Mouse (Mus musculus) left cerebral cortex, postnatal 36 days (tissue): ENCODE measurements around the gene Rnf150. TPM values are rescaled to one million over a fixed set of nuclear protein-coding genes. Genes with fewer than 3 reads are reported as not detected.

Experiments
- DNase-seq, 2 experiments: peaks; one replicate each; pipeline ENCODE4 v3.0.0; 2021 to 2022; ENCODE audit warnings: low spot score in 2 of 2, mixed read lengths in 1 of 2
- intact Hi-C: fragments of 180-260 bp; cut with DNase I; formaldehyde crosslinking; loops from one replicate; pipeline ENCODE4 v1.15.1; 2025
- total RNA-seq, 2 experiments: library from RNA; stranded (reverse); gene quantifications; 2 replicates each; pipeline ENCODE4 v1.2.3; 2021

Gene Rnf150
- total RNA-seq = 10 to 100 TPM; 41.4 to 53.2 TPM

- intact Hi-C loops = loop anchor here (1.0 to 10.0 kb wide), 3 partner anchors 102 to 304 kb away; partner anchors contain the start of genes Gm10645 and Tbc1d9
- DNase-seq = peak; percentile 82 to 83
These were observed at the start of gene Rnf150 for GRCm38 (mm10) chr8:82863041-82863744. TSS of gene Rnf150 (plus strand) at chr8:82863356.

- intact Hi-C loops = no loop called here
- DNase-seq = no peak
These were observed 36.8 kb upstream of the Rnf150 start for GRCm38 (mm10) chr8:82826135-82827046.

DNA sequence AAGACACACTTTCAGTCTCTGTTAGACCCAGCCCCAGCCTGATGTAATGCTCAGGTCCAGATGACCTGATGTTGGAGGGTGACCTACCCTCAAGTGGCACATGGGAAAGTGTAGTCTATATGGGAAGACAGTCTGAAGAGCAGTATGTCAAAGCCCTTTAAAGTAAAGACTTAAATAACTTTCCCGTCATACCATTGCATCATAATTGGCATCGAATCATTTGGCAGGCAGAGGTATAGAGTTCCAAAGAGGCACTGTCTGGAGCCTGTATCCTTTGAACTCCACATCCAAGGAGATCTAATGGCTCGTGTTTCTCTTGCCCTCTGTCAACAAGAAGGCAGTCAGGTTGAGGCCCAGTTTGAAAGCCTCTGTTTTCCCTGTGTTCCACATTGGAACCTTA, 22.7 kb upstream of the Rnf150 start:
- no peak for DNase-seq
- intact Hi-C loops = loop anchor here (5.0 kb wide), 1 partner anchor 1493 kb away; no protein-coding TSS in a partner anchor

- no peak for DNase-seq
- intact Hi-C loops = loop anchor here (5.0 kb wide), 1 partner anchor 1494 kb away; no protein-coding TSS in a partner anchor
These were observed 22.2 kb upstream of the Rnf150 start for GRCm38 (mm10) chr8:82840963-82841362.

GRCm38 (mm10) chr8:82841520-82842142, 21.5 kb upstream of the Rnf150 start:
- intact Hi-C loops = loop anchor here (5.0 kb wide), 1 partner anchor 1494 kb away; no protein-coding TSS in a partner anchor
- no peak for DNase-seq

DNA sequence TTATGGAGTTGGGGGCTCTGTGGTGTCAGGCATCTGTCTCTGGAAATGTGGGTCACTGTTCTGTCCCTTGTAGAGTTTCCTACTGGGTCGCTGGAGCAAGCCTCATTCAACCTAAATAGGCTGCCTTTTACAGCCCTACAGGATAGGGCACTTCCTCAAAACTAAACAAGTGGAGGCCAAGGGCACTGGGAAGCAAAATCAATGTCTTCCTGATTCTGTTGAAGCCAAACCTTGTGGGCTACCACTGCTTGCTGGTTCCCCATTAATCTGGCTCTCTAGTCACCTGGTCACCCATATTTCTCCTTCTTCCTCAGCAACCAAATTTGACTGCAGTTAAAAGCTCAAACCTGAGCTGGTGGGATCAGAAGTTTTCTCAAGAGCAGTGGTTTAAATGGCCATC, 19.5 kb upstream of the Rnf150 start:
- DNase-seq = no peak
- intact Hi-C loops = loop anchor here (5.0 kb wide), 1 partner anchor 1496 kb away; no protein-coding TSS in a partner anchor

DNA sequence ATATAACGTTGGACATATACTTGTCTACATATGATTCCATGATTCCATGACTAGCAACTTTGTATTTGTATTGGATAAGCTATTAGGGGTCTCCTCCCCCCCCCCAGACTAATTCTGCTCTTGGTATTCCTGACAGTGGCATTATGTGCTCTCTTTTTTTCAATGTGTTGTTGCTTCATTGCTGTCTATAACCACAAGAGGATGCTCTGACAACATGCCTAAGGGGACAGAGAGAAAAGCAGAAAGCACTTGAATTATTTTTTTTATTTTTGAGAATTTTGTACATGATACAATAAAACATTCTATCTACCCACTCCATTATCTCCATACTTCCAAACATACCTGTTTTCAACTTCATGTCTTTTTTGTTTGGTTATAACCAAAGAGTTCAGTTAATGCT, 18.7 kb upstream of the Rnf150 start:
- intact Hi-C loops = loop anchor here (5.0 kb wide), 1 partner anchor 1497 kb away; no protein-coding TSS in a partner anchor

DNA sequence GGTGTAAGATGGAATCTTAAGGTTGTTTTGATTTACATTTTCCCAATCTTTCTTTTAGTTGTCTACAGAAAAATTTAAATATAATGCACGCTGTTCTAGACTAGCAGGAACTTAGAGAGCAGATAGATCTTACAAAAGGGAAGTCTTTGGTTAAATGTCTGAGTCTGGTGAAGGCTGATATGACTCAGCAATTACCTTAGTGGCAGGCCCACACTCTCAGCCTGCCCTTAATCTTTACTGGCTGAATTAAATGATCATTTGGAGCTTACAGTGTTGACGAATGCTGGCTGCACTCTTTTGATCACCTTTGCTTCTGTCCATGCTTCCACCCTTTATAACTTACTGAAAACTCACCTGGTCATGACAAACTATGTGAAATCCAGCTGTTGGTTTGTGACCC, 17.1 kb upstream of the Rnf150 start:
- no peak for DNase-seq
- intact Hi-C loops = no loop called here

More for the DNA sequence above, 18.7 kb upstream of the Rnf150 start:
- no peak for DNase-seq

DNA sequence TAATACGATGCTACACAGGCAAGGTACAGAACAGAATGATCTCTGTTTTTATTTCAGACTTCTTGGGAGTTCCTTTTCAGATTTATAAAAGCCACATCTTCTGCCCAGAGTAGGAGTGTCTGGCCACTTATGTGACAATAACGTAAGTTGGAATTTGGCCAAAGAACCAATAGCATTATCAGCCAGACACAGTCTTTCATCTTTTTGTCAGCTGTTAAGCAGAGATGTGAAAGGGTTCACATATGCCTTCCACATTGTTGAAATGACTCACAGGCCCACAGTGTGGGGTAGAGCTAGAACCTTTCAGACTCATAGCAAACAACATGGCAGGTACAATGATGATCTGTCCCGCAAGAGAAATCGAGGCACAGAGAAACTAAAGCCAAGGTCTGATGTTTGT, 16.4 kb upstream of the Rnf150 start:
- intact Hi-C loops = no loop called here
- no peak for DNase-seq

- DNase-seq = no peak
These were observed 4.4 kb upstream of the Rnf150 start for GRCm38 (mm10) chr8:82858541-82859342.

DNA sequence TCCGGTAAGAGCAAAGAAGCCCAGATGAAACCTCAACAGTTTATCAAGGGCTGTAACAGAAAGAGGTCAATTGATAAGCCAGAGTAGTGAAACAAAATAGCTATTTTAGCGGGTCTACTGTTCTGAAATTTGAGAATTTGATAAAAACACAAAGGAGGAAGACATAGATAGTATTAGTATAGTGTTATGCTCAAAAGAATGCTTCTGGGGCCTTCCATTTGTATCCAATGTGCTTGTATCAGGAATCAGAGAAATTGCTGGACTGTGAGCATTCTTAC, 3.9 kb upstream of the Rnf150 start:
- intact Hi-C loops = loop anchor here (10.0 kb wide), 1 partner anchor 486 kb away; the partner anchor contains the start of gene Mgat4d
- DNase-seq = no peak

More at GRCm38 (mm10) chr8:82858541-82859342, 4.4 kb upstream of the Rnf150 start:
- intact Hi-C loops = loop anchor here (10.0 kb wide), 1 partner anchor 486 kb away; the partner anchor contains the start of gene Mgat4d

DNA sequence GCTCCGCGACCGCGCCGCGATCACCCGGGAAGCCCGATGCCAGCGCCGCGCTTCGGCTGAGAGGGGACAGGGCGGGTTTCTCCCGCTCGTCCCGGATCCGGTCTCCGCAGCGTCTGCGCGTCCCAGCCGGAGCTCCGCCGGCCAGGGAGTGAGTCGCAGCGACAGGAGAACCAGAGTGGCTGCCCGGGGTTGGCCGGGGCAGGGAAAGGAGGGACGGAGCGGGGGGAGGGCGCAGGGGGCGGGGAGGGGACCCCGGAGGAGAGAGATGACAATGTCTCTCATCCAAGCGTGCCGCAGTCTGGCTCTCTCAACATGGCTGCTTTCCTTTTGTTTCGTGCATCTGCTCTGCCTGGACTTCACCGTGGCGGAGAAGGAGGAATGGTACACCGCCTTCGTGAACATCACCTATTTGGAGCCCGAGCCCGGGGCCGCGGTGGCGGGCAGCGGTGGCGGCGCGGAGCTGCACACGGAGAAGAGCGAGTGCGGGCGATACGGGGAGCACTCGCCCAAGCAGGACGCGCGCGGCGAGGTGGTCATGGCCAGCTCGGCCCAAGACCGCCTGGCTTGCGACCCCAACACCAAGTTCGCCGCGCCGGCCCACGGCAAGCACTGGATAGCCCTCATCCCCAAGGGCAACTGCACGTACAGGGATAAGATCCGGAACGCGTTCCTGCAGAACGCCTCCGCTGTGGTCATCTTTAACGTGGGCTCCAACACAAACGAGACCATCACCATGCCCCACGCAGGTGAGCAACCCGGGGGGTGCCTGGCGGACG, 777 bp downstream of the Rnf150 start:
- intact Hi-C loops = loop anchor here (1.0 to 10.0 kb wide), 3 partner anchors 101 to 303 kb away; partner anchors contain the start of genes Gm10645 and Tbc1d9
- peak; percentile 71 to 77 for DNase-seq

- DNase-seq = no peak
- intact Hi-C loops = loop anchor here (5.0 to 10.0 kb wide), 2 partner anchors 100 to 303 kb away; partner anchors contain the start of genes Gm10645 and Tbc1d9
These were observed 1.3 kb downstream of the Rnf150 start for GRCm38 (mm10) chr8:82864521-82864818.

- intact Hi-C loops = loop anchor here (10.0 kb wide), 1 partner anchor 100 kb away; no protein-coding TSS in a partner anchor
These were observed 2.1 kb downstream of the Rnf150 start for GRCm38 (mm10) chr8:82865239-82865638.

GRCm38 (mm10) chr8:82866251-82866650, 3.1 kb downstream of the Rnf150 start:
- intact Hi-C loops = loop anchor here (10.0 kb wide), 1 partner anchor 99 kb away; no protein-coding TSS in a partner anchor
- no peak for DNase-seq

More at GRCm38 (mm10) chr8:82865239-82865638, 2.1 kb downstream of the Rnf150 start:
- peak in 1 of 2 experiments; percentile 27 for DNase-seq

GRCm38 (mm10) chr8:82870840-82871490, 7.8 kb downstream of the Rnf150 start:
- intact Hi-C loops = no loop called here
- no peak for DNase-seq

- no peak for DNase-seq
- intact Hi-C loops = no loop called here
These were observed 8.8 kb downstream of the Rnf150 start for GRCm38 (mm10) chr8:82871986-82872385.

GRCm38 (mm10) chr8:82874102-82874501, 10.9 kb downstream of the Rnf150 start:
- no peak for DNase-seq
- intact Hi-C loops = no loop called here
